Mouse (Mus musculus): Measurements from ENCODE around the gene Pi16. TPM values are rescaled to one million over a fixed set of nuclear protein-coding genes. Genes with fewer than 3 reads are reported as not detected.

Pi16 gene
- polyA plus RNA-seq, 1 experiment = 24.5 TPM

DNA sequence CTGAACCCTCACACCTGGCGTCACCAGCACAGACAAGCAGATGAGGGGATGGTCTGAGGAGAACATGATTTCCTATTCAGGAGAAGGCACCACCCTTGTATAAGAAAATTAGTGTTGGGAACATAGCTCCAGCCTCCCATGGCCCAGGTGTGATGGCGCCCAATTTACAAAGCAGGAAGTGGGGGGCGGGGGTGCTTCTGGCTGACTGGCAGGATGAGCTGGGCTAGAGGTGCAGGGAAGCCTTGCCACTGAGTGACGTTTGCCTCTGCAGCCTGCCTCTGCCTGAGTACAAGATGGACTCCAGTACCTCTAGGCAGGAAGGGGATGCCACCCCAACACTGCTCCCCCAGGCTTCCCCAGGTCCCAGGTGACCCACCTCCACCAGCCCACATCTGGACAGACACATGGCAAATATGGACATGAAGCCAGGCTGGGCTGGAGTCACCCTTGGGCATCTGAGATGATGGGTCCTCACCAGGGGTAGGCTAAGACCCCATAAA lies 14.8 kb downstream of the Pi16 start:
- peak; percentile 70 for DNase-seq
- no peak for TF ChIP-seq POLR2A (IDR thresholded peaks at IDR 0.05; ENCODE audit: control insufficient read depth, extremely low read depth, insufficient read depth, low read length, poor library complexity)
- TF ChIP-seq CTCF (IDR thresholded peaks at IDR 0.05; ENCODE audit: borderline replicate concordance, control insufficient read depth, extremely low read depth, insufficient read depth, low read length, poor library complexity) = 0 out of 2 replicates have a peak, but pooled peaks have one; percentile 16
- Histone ChIP-seq H3K27me3 (ENCODE audit: control insufficient read depth, insufficient read depth, low read length) (no peaks in the 10 kb centered on the region), H3K27ac (ENCODE audit: control insufficient read depth, insufficient read depth, low read length) (peak overlapping the region; percentile 8; the same call in 1 of the 2 replicates), H3K4me3 (ENCODE audit: control insufficient read depth, insufficient read depth, low read length) (no peak overlapping the region), H3K36me3 (ENCODE audit: control insufficient read depth, insufficient read depth, low read length) (peaks cover 28% of the 10 kb centered on the region), H3K4me1 (replicated peaks; ENCODE audit: control insufficient read depth, insufficient read depth, low read length) (peaks cover 18% of the 10 kb centered on the region)
- 28% methylated on average over 4 of the region's 4 CpGs for WGBS

DNA sequence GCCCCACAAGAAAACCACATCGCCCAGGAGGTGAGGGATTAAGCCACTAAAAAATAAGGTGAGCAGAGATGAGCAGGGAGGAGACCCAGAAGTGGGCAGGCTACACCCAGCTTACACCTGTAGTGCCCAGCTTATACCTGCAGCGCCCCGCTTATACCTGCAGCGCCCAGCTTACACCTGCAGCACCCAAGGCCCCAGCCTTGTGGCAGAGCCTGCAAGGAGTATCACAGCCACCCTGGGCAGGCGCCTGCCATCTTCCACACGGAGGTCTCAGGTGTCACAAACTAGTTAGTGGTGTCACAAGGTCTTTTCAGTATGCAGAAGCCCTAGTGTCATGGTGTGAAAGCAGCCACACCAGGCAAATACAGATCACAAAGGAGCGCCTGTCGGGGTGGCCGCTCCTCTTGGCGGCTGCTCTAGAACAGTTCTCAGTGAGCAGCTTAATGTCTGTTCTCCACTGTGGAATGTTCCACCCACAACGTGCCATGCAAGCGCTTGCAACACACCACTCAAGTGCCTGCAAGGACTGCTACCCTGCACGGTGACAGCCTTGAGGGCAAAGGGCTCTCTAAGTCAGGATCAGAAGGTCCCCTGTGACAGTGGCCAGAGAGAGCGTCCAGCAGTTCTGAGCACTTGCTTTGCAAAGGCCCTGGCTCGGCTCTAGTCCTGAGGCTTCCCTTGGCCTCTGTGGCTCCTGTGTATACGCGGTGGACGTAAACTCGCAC lies 18.9 kb downstream of the Pi16 start:
- DNase-seq = no peak
- Histone ChIP-seq H3K27ac (ENCODE audit: control insufficient read depth, insufficient read depth, low read length) (no peak overlapping the region), H3K4me1 (replicated peaks; ENCODE audit: control insufficient read depth, insufficient read depth, low read length) (peaks cover 57% of the 10 kb centered on the region), H3K27me3 (ENCODE audit: control insufficient read depth, insufficient read depth, low read length) (no peaks in the 10 kb centered on the region), H3K4me3 (ENCODE audit: control insufficient read depth, insufficient read depth, low read length) (no peak overlapping the region), H3K36me3 (ENCODE audit: control insufficient read depth, insufficient read depth, low read length) (peaks cover 29% of the 10 kb centered on the region)
- WGBS = 96% methylated on average over 19 of the region's 19 CpGs
- TF ChIP-seq POLR2A (IDR thresholded peaks at IDR 0.05; ENCODE audit: control insufficient read depth, extremely low read depth, insufficient read depth, low read length, poor library complexity) (no peak), CTCF (IDR thresholded peaks at IDR 0.05; ENCODE audit: borderline replicate concordance, control insufficient read depth, extremely low read depth, insufficient read depth, low read length, poor library complexity) (no peak)

DNA sequence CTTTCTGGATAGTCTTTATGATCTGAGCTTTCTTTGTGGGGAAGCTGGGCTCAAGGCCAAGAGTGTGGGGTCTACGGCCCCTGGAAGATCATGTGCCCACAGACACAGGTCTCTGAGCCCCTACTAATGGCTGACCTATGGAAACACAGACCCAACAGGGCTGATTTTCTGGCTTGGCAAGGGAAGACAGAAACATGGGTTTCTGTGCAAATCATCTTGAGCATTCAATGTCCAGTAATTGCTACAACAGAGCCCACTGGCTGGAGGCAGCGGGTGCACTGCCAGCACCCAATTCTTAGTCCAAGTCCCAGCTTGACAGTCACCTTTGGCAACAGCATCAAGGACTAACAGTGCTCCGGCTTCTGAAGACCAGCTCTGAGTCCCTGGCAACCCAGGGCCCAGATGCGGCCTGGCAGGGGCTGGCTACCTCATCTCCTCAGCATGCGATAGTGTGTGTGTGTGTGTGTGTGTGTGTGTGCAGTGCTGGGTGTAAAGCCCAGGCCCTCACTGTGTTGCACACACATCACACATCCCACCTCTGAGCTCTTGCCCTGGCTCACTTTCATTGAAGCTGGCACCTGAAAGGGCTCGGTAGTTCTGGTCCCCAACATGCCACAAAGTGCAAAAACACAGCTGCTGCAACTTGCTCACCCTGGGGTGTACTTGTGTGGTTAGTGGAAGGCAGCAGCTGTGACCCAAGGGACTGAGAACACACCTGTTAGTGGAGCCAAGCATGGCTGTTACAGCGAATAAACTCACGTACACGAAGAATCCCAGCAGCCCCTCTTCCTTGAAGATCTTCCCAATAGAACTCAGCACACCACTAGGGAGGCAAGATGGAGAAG lies 20.7 kb downstream of the Pi16 start:
- 0 out of 2 replicates have a peak, but pooled peaks have one; percentile 23 for TF ChIP-seq POLR2A (IDR thresholded peaks at IDR 0.05; ENCODE audit: control insufficient read depth, extremely low read depth, insufficient read depth, low read length, poor library complexity)
- TF ChIP-seq CTCF (IDR thresholded peaks at IDR 0.05; ENCODE audit: borderline replicate concordance, control insufficient read depth, extremely low read depth, insufficient read depth, low read length, poor library complexity) = no peak
- 37% methylated on average over 9 of the region's 9 CpGs for WGBS
- peak; percentile 60 for DNase-seq
- Histone ChIP-seq H3K4me3 (ENCODE audit: control insufficient read depth, insufficient read depth, low read length) (no peak overlapping the region), H3K27ac (ENCODE audit: control insufficient read depth, insufficient read depth, low read length) (peak overlapping the region; percentile 90), H3K4me1 (replicated peaks; ENCODE audit: control insufficient read depth, insufficient read depth, low read length) (peaks cover 54% of the 10 kb centered on the region), H3K27me3 (ENCODE audit: control insufficient read depth, insufficient read depth, low read length) (no peaks in the 10 kb centered on the region), H3K36me3 (ENCODE audit: control insufficient read depth, insufficient read depth, low read length) (peaks cover 22% of the 10 kb centered on the region)

DNA sequence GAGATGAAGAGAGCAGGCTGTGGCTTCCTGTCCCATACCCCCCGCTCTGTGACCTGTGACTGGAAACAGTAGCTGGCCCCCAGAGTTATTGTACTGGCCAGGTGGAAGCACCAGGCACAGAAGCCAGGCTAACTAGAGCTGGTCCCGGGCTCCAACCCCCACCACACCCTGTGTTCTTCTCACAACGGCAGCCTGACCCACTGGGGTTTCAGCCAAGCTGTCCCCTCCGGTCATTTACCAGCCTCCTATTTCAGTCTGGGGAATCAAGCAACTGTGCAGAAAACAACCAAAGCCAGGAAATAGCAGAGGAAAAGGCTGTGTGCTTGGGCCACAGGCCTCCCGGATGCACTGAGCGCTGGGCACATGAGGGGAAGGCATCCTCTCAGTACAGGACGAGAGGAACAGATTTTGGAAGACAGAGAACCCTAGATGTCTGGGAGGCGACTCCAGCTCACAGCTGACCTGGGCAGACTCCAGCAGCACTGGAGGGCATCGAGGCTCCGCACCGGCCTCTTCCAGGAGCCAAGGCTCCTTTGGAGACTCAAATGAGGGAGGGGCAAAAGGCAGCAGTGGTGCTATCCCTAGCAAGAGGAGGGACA lies 21.8 kb downstream of the Pi16 start:
- peaks cover 16% of the 10 kb centered on the region; the same call in 1 of the 2 replicates for H3K36me3 ChIP-seq (ENCODE audit: control insufficient read depth, insufficient read depth, low read length)
- H3K27ac ChIP-seq (ENCODE audit: control insufficient read depth, insufficient read depth, low read length) = peak overlapping the region; percentile 90
- peaks cover 54% of the 10 kb centered on the region for H3K4me1 ChIP-seq (replicated peaks; ENCODE audit: control insufficient read depth, insufficient read depth, low read length)
- H3K4me3 ChIP-seq (ENCODE audit: control insufficient read depth, insufficient read depth, low read length) = no peak overlapping the region
- no peak for DNase-seq
- 75% methylated on average over 11 of the region's 11 CpGs for WGBS
- TF ChIP-seq CTCF (IDR thresholded peaks at IDR 0.05; ENCODE audit: borderline replicate concordance, control insufficient read depth, extremely low read depth, insufficient read depth, low read length, poor library complexity) (no peak), POLR2A (IDR thresholded peaks at IDR 0.05; ENCODE audit: control insufficient read depth, extremely low read depth, insufficient read depth, low read length, poor library complexity) (no peak)
- no peaks in the 10 kb centered on the region for H3K27me3 ChIP-seq (ENCODE audit: control insufficient read depth, insufficient read depth, low read length)

DNA sequence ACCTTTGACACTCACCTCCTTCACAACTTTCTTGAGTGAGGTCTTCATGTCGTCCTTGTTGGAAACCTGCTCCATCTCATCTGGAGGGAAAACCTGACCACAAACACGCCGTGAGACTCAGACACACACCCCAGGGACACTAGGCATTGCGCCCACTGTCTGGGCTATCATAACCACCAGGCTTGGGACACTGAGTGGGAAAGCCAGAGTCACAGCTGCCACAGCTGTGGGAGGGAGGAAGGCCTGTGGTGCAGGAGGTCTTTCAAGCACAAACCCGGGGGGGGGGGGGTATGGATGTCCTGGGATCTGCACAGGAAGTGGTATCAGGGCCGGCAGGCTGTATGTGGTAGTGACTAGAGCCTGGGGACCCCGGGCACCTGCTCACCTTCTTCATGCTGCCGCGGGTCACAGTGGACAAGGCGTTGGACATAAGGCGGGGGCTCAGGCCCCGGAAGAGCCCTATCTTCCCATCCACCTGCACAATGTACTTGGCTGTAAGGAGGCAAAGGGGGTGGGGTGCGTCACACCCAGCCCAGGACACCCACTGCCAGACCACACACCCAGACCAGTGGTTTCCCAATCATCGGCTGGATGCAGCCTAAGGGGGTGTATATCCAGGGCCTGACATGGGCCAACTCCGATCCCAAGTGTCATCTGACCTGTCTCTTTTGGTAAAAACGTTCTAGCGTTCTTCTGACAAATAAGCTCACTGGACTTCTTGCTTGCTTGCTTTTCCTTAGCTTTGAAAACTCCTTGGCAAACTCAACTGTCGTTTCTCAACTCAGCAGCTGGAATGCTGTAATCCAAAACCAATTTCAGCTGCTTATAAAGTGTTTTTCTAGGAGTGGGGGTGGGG lies 23.2 kb downstream of the Pi16 start:
- Histone ChIP-seq H3K27ac (ENCODE audit: control insufficient read depth, insufficient read depth, low read length) (peak overlapping the region; percentile 32; the same call in 1 of the 2 replicates), H3K36me3 (ENCODE audit: control insufficient read depth, insufficient read depth, low read length) (peaks cover 16% of the 10 kb centered on the region; the same call in 1 of the 2 replicates), H3K4me1 (replicated peaks; ENCODE audit: control insufficient read depth, insufficient read depth, low read length) (peaks cover 59% of the 10 kb centered on the region), H3K4me3 (ENCODE audit: control insufficient read depth, insufficient read depth, low read length) (no peak overlapping the region), H3K27me3 (ENCODE audit: control insufficient read depth, insufficient read depth, low read length) (no peaks in the 10 kb centered on the region)
- DNase-seq = no peak
- no peak for TF ChIP-seq POLR2A (IDR thresholded peaks at IDR 0.05; ENCODE audit: control insufficient read depth, extremely low read depth, insufficient read depth, low read length, poor library complexity)
- TF ChIP-seq CTCF (IDR thresholded peaks at IDR 0.05; ENCODE audit: borderline replicate concordance, control insufficient read depth, extremely low read depth, insufficient read depth, low read length, poor library complexity) = no peak
- 57% methylated on average over 18 of the region's 18 CpGs for WGBS
